Comparison of ENCODE assay signal across 9 mouse cellular contexts in the genomic region with DNA sequence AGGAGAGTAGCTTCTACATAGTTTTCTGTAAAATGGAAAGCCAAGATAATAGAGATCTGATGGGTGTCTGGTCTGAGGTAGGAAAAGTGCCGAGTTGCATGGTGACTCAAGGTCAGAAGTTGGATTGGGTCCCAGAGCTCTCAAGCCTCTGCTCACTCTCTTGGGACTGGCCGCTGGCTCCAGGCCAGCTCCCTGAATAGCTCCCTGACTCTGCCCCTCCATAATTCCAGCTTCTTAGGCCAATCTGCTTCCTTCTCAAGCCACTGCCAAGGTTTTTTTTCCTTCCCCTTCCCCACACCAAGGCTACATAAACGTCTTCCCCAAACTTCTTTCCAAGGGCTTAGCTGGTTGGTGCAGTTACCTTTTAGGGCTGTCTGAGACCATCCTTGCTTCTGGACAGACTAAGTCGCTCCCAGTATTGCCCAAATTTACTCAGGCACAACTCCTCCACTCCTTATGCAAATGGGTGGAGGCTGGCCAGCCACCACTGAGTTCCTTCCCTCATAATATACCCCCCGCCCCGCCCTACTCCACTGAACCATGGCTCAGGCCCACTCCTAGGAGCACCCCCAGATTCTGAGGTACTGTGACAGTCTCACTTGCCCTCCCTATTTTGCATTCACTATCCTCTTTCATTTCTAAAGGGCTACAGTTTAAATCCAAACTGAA. TPM values are rescaled to one million over a fixed set of nuclear protein-coding genes. Genes with fewer than 3 reads are reported as not detected.
DNase-seq lines count a peak whose midpoint lies in the region; ATAC-seq and TF ChIP-seq lines count a peak whose summit lies in the region.
"Had no signal": no experiment of that assay in that cellular context is flagged by ENCODE, and none has a peak within 500 bp of the region (broad histone marks: within the 10 kb centered on the region; RNA-seq: fewer than 3 reads in every experiment).

No protein-coding gene starts in this region.

- 64% methylated on average over 6 of the region's 6 CpGs for WGBS in intestine, embryonic 16.5 days
- 61% methylated on average over 6 of the region's 6 CpGs for WGBS in intestine, postnatal 0 days
- WGBS in forebrain, embryonic 11.5 days = 79% methylated on average over 6 of the region's 6 CpGs

- no peak overlapping the region for H3K27ac ChIP-seq in intestine, embryonic 16.5 days (ENCODE audit: low read length)
- no peak overlapping the region for H3K27ac ChIP-seq in intestine, postnatal 0 days (ENCODE audit: low read depth, low read length)
- H3K27ac ChIP-seq in forebrain, embryonic 11.5 days (ENCODE audit: low read depth, low read length) = no peak overlapping the region
- H3K27ac ChIP-seq: macrophage had no signal

- no peak overlapping the region for H3K4me3 ChIP-seq in intestine, embryonic 16.5 days (ENCODE audit: low read length)
- H3K4me3 ChIP-seq in intestine, postnatal 0 days (ENCODE audit: low read depth, low read length) = no peak overlapping the region
- no peak overlapping the region for H3K4me3 ChIP-seq in forebrain, embryonic 11.5 days (ENCODE audit: low read depth, low read length)

- no peak overlapping the region for H3K4me2 ChIP-seq in intestine, embryonic 16.5 days (ENCODE audit: low read depth, low read length)
- no peak overlapping the region for H3K4me2 ChIP-seq in intestine, postnatal 0 days (replicated peaks; ENCODE audit: low read depth)
- no peak overlapping the region for H3K4me2 ChIP-seq in forebrain, embryonic 11.5 days (ENCODE audit: low read depth, low read length, severe bottlenecking)

- ATAC-seq in intestine, embryonic 16.5 days = 0 out of 2 replicates have a peak, but pooled peaks have one; percentile 36
- ATAC-seq in intestine, postnatal 0 days = no peak
- no peak for ATAC-seq in forebrain, embryonic 11.5 days (replicated peaks; ENCODE audit: low FRiP score)

- no peaks in the 10 kb centered on the region for H3K36me3 ChIP-seq in intestine, embryonic 16.5 days (ENCODE audit: control insufficient read depth, insufficient read depth, low read length)
- H3K36me3 ChIP-seq in intestine, postnatal 0 days (ENCODE audit: control insufficient read depth, insufficient read depth) = no peaks in the 10 kb centered on the region
- no peaks in the 10 kb centered on the region for H3K36me3 ChIP-seq in forebrain, embryonic 11.5 days (ENCODE audit: control insufficient read depth, insufficient read depth, low read length)

- no peaks in the 10 kb centered on the region for H3K4me1 ChIP-seq in intestine, embryonic 16.5 days (ENCODE audit: control insufficient read depth, insufficient read depth, low read length)
- H3K4me1 ChIP-seq in intestine, postnatal 0 days (replicated peaks; ENCODE audit: control insufficient read depth, insufficient read depth, low read length) = no peaks in the 10 kb centered on the region; the same call in 1 of the 2 replicates
- no peaks in the 10 kb centered on the region for H3K4me1 ChIP-seq in forebrain, embryonic 11.5 days (replicated peaks; ENCODE audit: control insufficient read depth, insufficient read depth, low read length)

- no peaks in the 10 kb centered on the region for H3K27me3 ChIP-seq in intestine, embryonic 16.5 days (replicated peaks; ENCODE audit: control insufficient read depth, insufficient read depth, low read length)
- H3K27me3 ChIP-seq in intestine, postnatal 0 days (replicated peaks; ENCODE audit: control insufficient read depth, insufficient read depth, low read length) = no peaks in the 10 kb centered on the region; the same call in 1 of the 2 replicates
- peaks cover 19% of the 10 kb centered on the region for H3K27me3 ChIP-seq in forebrain, embryonic 11.5 days (ENCODE audit: control insufficient read depth, insufficient read depth, low read length)

- no peaks in the 10 kb centered on the region for H3K9me3 ChIP-seq in intestine, embryonic 16.5 days (ENCODE audit: control insufficient read depth, low read length)
- H3K9me3 ChIP-seq in intestine, postnatal 0 days (ENCODE audit: control insufficient read depth) = no peaks in the 10 kb centered on the region
- no peaks in the 10 kb centered on the region for H3K9me3 ChIP-seq in forebrain, embryonic 11.5 days (ENCODE audit: control insufficient read depth, low read length)

- TF ChIP-seq CTCF in intestine, postnatal 0 days (IDR thresholded peaks at IDR 0.05; ENCODE audit: low read depth) = no peak

- peak; percentile 87 for DNase-seq in gastrocnemius, adult 18-20 months (ENCODE audit: low spot score)
- DNase-seq in heart, postnatal 4 days = peak; percentile 82
- peak; percentile 41 for DNase-seq in ovary, postnatal 14 days (ENCODE audit: low spot score)
- DNase-seq in layer of hippocampus, adult 18-20 months (ENCODE audit: low spot score in 2 of 2) = no peak
- DNase-seq in B cell, adult 2 months = no peak
- DNase-seq in forebrain, embryonic 11.5 days (ENCODE audit: low spot score) = no peak

- no peak overlapping the region for H3K9ac ChIP-seq in intestine, embryonic 16.5 days (ENCODE audit: low read depth, low read length)
- H3K9ac ChIP-seq in intestine, postnatal 0 days (ENCODE audit: low read depth, low read length) = no peak overlapping the region
- H3K9ac ChIP-seq in forebrain, embryonic 11.5 days (ENCODE audit: low read length) = no peak overlapping the region

RNA-seq across cellular contexts. Expression of gene Tsc22d3, which starts 42.1 kb away (rescaled TPM):
- polyA plus RNA-seq in intestine, embryonic 16.5 days (2015; fragmentation: Nextera tagmentation; extraction: Ambion mirVana) = 71.2 and 75.0 TPM in 2 replicates
- polyA plus RNA-seq in intestine, postnatal 0 days (2015; fragmentation: Nextera tagmentation; extraction: Ambion mirVana) = 64.4 and 80.3 TPM in 2 replicates
- 100 to 1,000 TPM; 239 to 501 TPM for total RNA-seq in gastrocnemius, adult 18-20 months (2021)
- 100 to 1,000 TPM; 101 to 105 TPM for total RNA-seq in heart, postnatal 4 days (2021)
- total RNA-seq in layer of hippocampus, adult 18-20 months (2021) = 100 to 1,000 TPM; 131 to 148 TPM
- polyA plus RNA-seq in forebrain, embryonic 11.5 days (2014; fragmentation: Nextera tagmentation; extraction: Ambion mirVana) = 101 and 105 TPM in 2 replicates

Comparison
In these comparisons a context has a peak if more than half of its experiments do, and no peak if none do; other contexts are left out.
1. DNase-seq: peak in gastrocnemius, adult 18-20 months (single experiment), heart, postnatal 4 days (single experiment) and ovary, postnatal 14 days (single experiment); none in layer of hippocampus, adult 18-20 months (0 of 2), B cell, adult 2 months (0 of 2) and forebrain, embryonic 11.5 days (single experiment).